ENCODE assay signal across 24 mouse cellular contexts in the genomic region with DNA sequence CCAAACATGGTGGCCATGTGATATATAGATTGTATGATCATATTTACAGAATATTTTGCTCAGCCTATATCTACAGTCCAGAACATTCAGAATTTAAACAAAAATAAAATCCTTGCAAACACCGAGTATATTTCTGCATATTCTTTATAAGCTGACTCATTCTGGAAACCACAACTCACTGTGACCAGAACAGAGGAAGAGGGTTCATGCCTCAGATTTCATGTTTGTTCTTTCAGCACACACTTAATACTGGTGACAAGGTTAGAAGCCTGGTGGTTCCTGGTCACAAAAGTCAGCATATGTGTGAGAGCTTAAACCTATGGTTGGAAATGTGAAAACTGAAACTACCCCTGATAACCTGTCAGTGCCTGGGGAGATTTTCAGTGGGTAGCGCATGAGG.
DNase-seq lines count a peak whose midpoint lies in the region; ATAC-seq and TF ChIP-seq lines count a peak whose summit lies in the region.
"Had no signal": no experiment of that assay in that cellular context is flagged by ENCODE, and none has a peak within 500 bp of the region (broad histone marks: within the 10 kb centered on the region; RNA-seq: fewer than 3 reads in every experiment).

No protein-coding gene starts in this region.

- H3K9me3 ChIP-seq in MEL (replicated peaks; ENCODE audit: insufficient read depth, low read length), result no peaks in the 10 kb centered on the region
- no peaks in the 10 kb centered on the region for H3K9me3 ChIP-seq in stomach, embryonic 16.5 days (replicated peaks; ENCODE audit: control insufficient read depth, low read length)
- H3K9me3 ChIP-seq: embryonic facial prominence, embryonic 12.5 days; forebrain, embryonic 12.5 days; limb, embryonic 12.5 days; midbrain, embryonic 13.5 days; neural tube, embryonic 12.5 days had no signal

- H3K36me3 ChIP-seq in MEL (ENCODE audit: control insufficient read depth in 1 of 2, insufficient read depth in 2 of 2, low read length in 2 of 2), result no peaks in the 10 kb centered on the region; a peak in 1 of 4 replicates
- H3K36me3 ChIP-seq in stomach, embryonic 16.5 days (ENCODE audit: control insufficient read depth, insufficient read depth, low read length), result no peaks in the 10 kb centered on the region; the same call in 1 of the 2 replicates

- H3K4me2 ChIP-seq in stomach, embryonic 16.5 days (ENCODE audit: low read depth, low read length), result 0 out of 2 replicates have a peak overlapping the region, but pooled peaks have one; percentile 3
- H3K4me2 ChIP-seq: embryonic facial prominence, embryonic 12.5 days; forebrain, embryonic 12.5 days; heart, embryonic 11.5 days; limb, embryonic 12.5 days; liver, embryonic 11.5 days; midbrain, embryonic 13.5 days; neural tube, embryonic 12.5 days had no signal

- no peak for TF ChIP-seq CTCF in MEL (IDR thresholded peaks at IDR 0.05 in 2 of 3, conservative IDR thresholded peaks at IDR 0.05 in 1 of 3; ENCODE audit: control insufficient read depth in 1 of 3, insufficient read depth in 1 of 3, low read depth in 2 of 3, low read length in 3 of 3, poor library complexity in 1 of 3, severe bottlenecking in 1 of 3)

- peak; percentile 80 to 94 for ATAC-seq in hematopoietic stem cell, adult 5-6 weeks (replicated peaks in 1 of 2; ENCODE audit: insufficient read depth in 1 of 2, low FRiP score in 2 of 2, low TSS enrichment in 1 of 2, low read depth in 1 of 2, poor library complexity in 2 of 2, severe bottlenecking in 2 of 2)
- no peak for ATAC-seq in stomach, embryonic 16.5 days (ENCODE audit: insufficient read depth, low FRiP score)
- ATAC-seq: liver, postnatal 0 days; lung, postnatal 0 days; midbrain, embryonic 13.5 days had no signal

- no peak overlapping the region for H3K4me3 ChIP-seq in MEL (ENCODE audit: control insufficient read depth in 1 of 2, insufficient read depth in 1 of 2, low read depth in 2 of 2, low read length in 2 of 2)
- no peak overlapping the region for H3K4me3 ChIP-seq in stomach, embryonic 16.5 days (replicated peaks; ENCODE audit: low read length)
- H3K4me3 ChIP-seq: embryonic facial prominence, embryonic 12.5 days; forebrain, embryonic 12.5 days; gastrocnemius, adult 2 months; limb, embryonic 12.5 days; midbrain, embryonic 13.5 days; neural tube, embryonic 12.5 days had no signal

- H3K27me3 ChIP-seq in MEL (ENCODE audit: control insufficient read depth in 1 of 2, insufficient read depth in 2 of 2, low read length in 2 of 2), result no peaks in the 10 kb centered on the region
- no peaks in the 10 kb centered on the region for H3K27me3 ChIP-seq in stomach, embryonic 16.5 days (ENCODE audit: control insufficient read depth, insufficient read depth, low read length)
- H3K27me3 ChIP-seq: embryonic facial prominence, embryonic 12.5 days; forebrain, embryonic 12.5 days; limb, embryonic 12.5 days; midbrain, embryonic 13.5 days; neural tube, embryonic 12.5 days had no signal

- whole genome bisulfite sequencing in stomach, embryonic 16.5 days, result 75% methylated on average over 2 of the region's 2 CpGs

- no peak for TF ChIP-seq EP300 in MEL (IDR thresholded peaks at IDR 0.05; ENCODE audit: low read depth in 1 of 2, low read length in 2 of 2)

- TF ChIP-seq POLR2A in MEL (IDR thresholded peaks at IDR 0.05; ENCODE audit: control insufficient read depth in 1 of 2, insufficient read depth in 1 of 2, low read depth in 1 of 2, low read length in 2 of 2, poor library complexity in 1 of 2), result no peak

- no peaks in the 10 kb centered on the region for H3K79me2 ChIP-seq in MEL (ENCODE audit: control insufficient read depth, insufficient read depth, low read length, poor library complexity)

- no peak overlapping the region for H3K27ac ChIP-seq in MEL (ENCODE audit: control insufficient read depth, low read depth, low read length)
- H3K27ac ChIP-seq in stomach, embryonic 16.5 days (ENCODE audit: low read length), result peak overlapping the region; percentile 64; the same call in 1 of the 2 replicates
- H3K27ac ChIP-seq: embryonic facial prominence, embryonic 12.5 days; forebrain, embryonic 12.5 days; gastrocnemius, adult 2 months; kidney, postnatal 0 days; limb, embryonic 12.5 days; midbrain, embryonic 13.5 days; neural tube, embryonic 12.5 days had no signal

- H3K4me1 ChIP-seq in MEL (ENCODE audit: control insufficient read depth in 1 of 2, insufficient read depth in 2 of 2, low read length in 2 of 2), result no peaks in the 10 kb centered on the region
- peaks cover 3% of the 10 kb centered on the region; the same call in 1 of the 2 replicates for H3K4me1 ChIP-seq in stomach, embryonic 16.5 days (ENCODE audit: control insufficient read depth, insufficient read depth, low read length)
- H3K4me1 ChIP-seq: embryonic facial prominence, embryonic 12.5 days; forebrain, embryonic 12.5 days; limb, embryonic 12.5 days; midbrain, embryonic 13.5 days; neural tube, embryonic 12.5 days had no signal

- no peak for TF ChIP-seq RAD21 in MEL (IDR thresholded peaks at IDR 0.05; ENCODE audit: low read depth, low read length)

- DNase-seq in CD4-positive helper T cell, adult 2 months (ENCODE audit: low read depth, low spot score), result peak; percentile 46
- DNase-seq in MEL (ENCODE audit: low read depth, low spot score), result peak; percentile 12
- DNase-seq in gastrocnemius, adult 8-10 months (ENCODE audit: low spot score in 2 of 2), result no peak
- no peak for DNase-seq in cerebellum, adult 8-10 months
- DNase-seq in left cerebral cortex, adult 18-20 months (ENCODE audit: low spot score in 2 of 2), result no peak
- DNase-seq: adrenal gland, postnatal 36 days; cerebellum, postnatal 10 days; gastrocnemius, adult 2 months; heart, postnatal 10 days; kidney, adult 2 months; liver, postnatal 0 days; right cerebral cortex, postnatal 14 days; thymus, postnatal 25 days had no signal

- H3K9ac ChIP-seq in MEL (ENCODE audit: control insufficient read depth, low read depth, low read length, poor library complexity, severe bottlenecking), result no peak overlapping the region
- H3K9ac ChIP-seq in stomach, embryonic 16.5 days (ENCODE audit: low read length), result no peak overlapping the region
- H3K9ac ChIP-seq: embryonic facial prominence, embryonic 12.5 days; forebrain, embryonic 12.5 days; limb, embryonic 12.5 days; liver, postnatal 0 days; midbrain, embryonic 13.5 days; neural tube, embryonic 12.5 days had no signal

TF ChIP-seq in MEL, 35 proteins besides CTCF, POLR2A, EP300 and RAD21:
- TF ChIP-seq HCFC1 (IDR thresholded peaks at IDR 0.05; ENCODE audit: low read depth, low read length), result no peak

Comparison
In these comparisons a context has a peak if more than half of its experiments do, and no peak if none do; other contexts are left out.
1. DNase-seq: peak in CD4-positive helper T cell, adult 2 months (single experiment) and MEL (single experiment); none in gastrocnemius, adult 8-10 months (0 of 2), cerebellum, adult 8-10 months (single experiment) and left cerebral cortex, adult 18-20 months (0 of 2).